Mouse (Mus musculus) ES-E14 (cell line): ENCODE measurements at regions not wholly inside any gene's neighbourhood (a gene's known extent, or its start where the extent isn't known, plus 50 kb on each side); places are given as distances from the start of the nearest gene placed in this dataset.

Source experiments
- HCFC1 ChIP-seq: IDR thresholded peaks from 2 replicates; pipeline ENCODE4 v1.6.1; 2012; ENCODE audit warnings: low read length, inconsistent platforms, borderline replicate concordance; ENCODE audit not compliant: insufficient read depth
- MAFK ChIP-seq: IDR thresholded peaks from 2 replicates; pipeline ENCODE4 v1.6.1; 2014; ENCODE audit warnings: mild to moderate bottlenecking, low read depth, low read length, inconsistent platforms; ENCODE audit not compliant: insufficient read depth
- ZC3H11A ChIP-seq: IDR thresholded peaks from 2 replicates; pipeline ENCODE4 v1.6.1; 2012; ENCODE audit warnings: low read depth, mild to moderate bottlenecking, inconsistent platforms, low read length, borderline replicate concordance
- ZNF384 ChIP-seq: IDR thresholded peaks from 2 replicates; pipeline ENCODE4 v1.6.1; 2012; ENCODE audit warnings: low read depth, low read length, inconsistent platforms

GRCm38 (mm10) chr1:80969194-80969593, 107.6 kb upstream of the Nyap2 start:
- TF ChIP-seq HCFC1 (no peak), ZC3H11A (no peak), MAFK (no peak), ZNF384 (no peak)
